Mouse (Mus musculus) liver, adult 2 months (tissue): Measurements from ENCODE around the gene Ryr3. TPM values are rescaled to one million over a fixed set of nuclear protein-coding genes. Genes with fewer than 3 reads are reported as not detected.

Experiments
- DNase-seq: peaks from one replicate; pipeline ENCODE4 v3.0.0-alpha.2; 2011; ENCODE audit warnings: low read depth, low spot score; ENCODE audit errors: extremely low read depth
- H3K27ac ChIP-seq: fragments of 200-500 bp; replicated peaks from 2 replicates; pipeline ENCODE4 v1.5.1; 2012; ENCODE audit warnings: low read depth, mild to moderate bottlenecking, control low read depth, inconsistent platforms, low read length; ENCODE audit not compliant: insufficient read depth
- H3K27me3 ChIP-seq: fragments of 200-500 bp; 2 replicates; pipeline ENCODE4 v1.6.1; 2012; ENCODE audit warnings: mild to moderate bottlenecking, moderate library complexity, low read length, inconsistent platforms; ENCODE audit not compliant: control insufficient read depth, insufficient read depth
- H3K36me3 ChIP-seq: fragments of 200-500 bp; 2 replicates; pipeline ENCODE4 v1.6.1; 2012; ENCODE audit warnings: low read length, inconsistent platforms; ENCODE audit not compliant: control insufficient read depth, insufficient read depth
- H3K4me1 ChIP-seq: fragments of 200-500 bp; 2 replicates; pipeline ENCODE4 v1.6.1; 2011; ENCODE audit warnings: low read length; ENCODE audit not compliant: control insufficient read depth, insufficient read depth
- H3K4me3 ChIP-seq: fragments of 200-500 bp; 2 replicates; pipeline ENCODE4 v1.5.1; 2011; ENCODE audit warnings: low read depth, mild to moderate bottlenecking, control low read depth, low read length, moderate library complexity; ENCODE audit not compliant: insufficient read depth
- H3K79me2 ChIP-seq: fragments of 200-500 bp; 2 replicates; pipeline ENCODE4 v1.6.1; 2012; ENCODE audit warnings: inconsistent platforms, mild to moderate bottlenecking, low read length, moderate library complexity; ENCODE audit not compliant: control insufficient read depth, insufficient read depth
- H3K9ac ChIP-seq: fragments of 200-500 bp; 2 replicates; pipeline ENCODE4 v1.6.1; 2012; ENCODE audit warnings: low read depth, mild to moderate bottlenecking, control low read depth, inconsistent platforms, low read length
- CTCF ChIP-seq: fragments of 200-500 bp; IDR thresholded peaks from 2 replicates; pipeline ENCODE4 v1.5.1; 2011; ENCODE audit warnings: low read depth, low read length, control low read depth
- POLR2A ChIP-seq: fragments of 200-500 bp; IDR thresholded peaks from 2 replicates; pipeline ENCODE4 v1.6.1; 2011; ENCODE audit warnings: low read length, control low read depth; ENCODE audit not compliant: insufficient read depth; ENCODE audit errors: extremely low read depth
- WGBS: fragments of 180-500 bp; shearing (Covaris S2); methylation state at CpG from one replicate; pipeline ENCODE4 v1.1.7; 2018; 5-methylcytosine and 5-hydroxymethylcytosine counted together
- polyA plus RNA-seq: library from polyadenylated mRNA; depleted of rRNA; stranded (reverse); fragments of >200 nt; gene quantifications from 2 replicates; pipeline ENCODE4 v1.2.3, GENCODE M21; 2012
- total RNA-seq: library from RNA; depleted of rRNA; stranded (reverse); fragments of >200 nt; gene quantifications from 2 replicates; pipeline ENCODE4 v1.2.3, GENCODE M21; 2014

Gene Ryr3
- total and polyA plus RNA-seq, 2 experiments, result under 0.01 TPM; not detected in 1

- Histone ChIP-seq H3K4me3 (no peak overlapping the region), H3K4me1 (no peaks in the 10 kb centered on the region), H3K27me3 (no peaks in the 10 kb centered on the region), H3K27ac (no peak overlapping the region), H3K9ac (no peak overlapping the region), H3K36me3 (no peaks in the 10 kb centered on the region), H3K79me2 (no peaks in the 10 kb centered on the region)
- TF ChIP-seq POLR2A (no peak), CTCF (no peak)
- 50% methylated on average over 1 of the region's 1 CpGs for WGBS
- DNase-seq, result no peak
These were observed 268.0 kb downstream of the Ryr3 start for GRCm38 (mm10) chr2:112948931-112949330.

- TF ChIP-seq CTCF, result no peak
- 37% methylated on average over 1 of the region's 1 CpGs for WGBS
These were observed 285.1 kb downstream of the Ryr3 start for GRCm38 (mm10) chr2:112931776-112932175.

GRCm38 (mm10) chr2:112913796-112914195 lies 303.1 kb downstream of the Ryr3 start:
- no peak for DNase-seq
- Histone ChIP-seq H3K27me3 (no peaks in the 10 kb centered on the region), H3K36me3 (no peaks in the 10 kb centered on the region), H3K4me3 (no peak overlapping the region), H3K4me1 (no peaks in the 10 kb centered on the region), H3K27ac (no peak overlapping the region), H3K79me2 (no peaks in the 10 kb centered on the region), H3K9ac (no peak overlapping the region)
- TF ChIP-seq CTCF, result no peak
- no peak for TF ChIP-seq POLR2A

More at GRCm38 (mm10) chr2:112931776-112932175, 285.1 kb downstream of the Ryr3 start:
- Histone ChIP-seq H3K4me1 (no peaks in the 10 kb centered on the region), H3K79me2 (no peaks in the 10 kb centered on the region), H3K4me3 (no peak overlapping the region), H3K27me3 (no peaks in the 10 kb centered on the region), H3K27ac (no peak overlapping the region), H3K36me3 (no peaks in the 10 kb centered on the region), H3K9ac (no peak overlapping the region)
- DNase-seq, result no peak

- Histone ChIP-seq H3K4me1 (no peaks in the 10 kb centered on the region), H3K79me2 (no peaks in the 10 kb centered on the region), H3K9ac (no peak overlapping the region), H3K36me3 (no peaks in the 10 kb centered on the region), H3K27ac (no peak overlapping the region), H3K4me3 (no peak overlapping the region), H3K27me3 (no peaks in the 10 kb centered on the region)
- TF ChIP-seq POLR2A (no peak), CTCF (no peak)
- DNase-seq, result no peak
These were observed 304.3 kb downstream of the Ryr3 start for GRCm38 (mm10) chr2:112912611-112913010.

- TF ChIP-seq POLR2A (no peak), CTCF (no peak)
- H3K27me3 ChIP-seq, result no peaks in the 10 kb centered on the region
- no peak overlapping the region for H3K27ac ChIP-seq
- H3K36me3 ChIP-seq, result no peaks in the 10 kb centered on the region
- H3K79me2 ChIP-seq, result no peaks in the 10 kb centered on the region
- DNase-seq, result no peak
- no peak overlapping the region for H3K4me3 ChIP-seq
- H3K9ac ChIP-seq, result no peak overlapping the region
- 74% methylated on average over 4 of the region's 4 CpGs for WGBS
- H3K4me1 ChIP-seq, result no peaks in the 10 kb centered on the region
These were observed 306.3 kb downstream of the Ryr3 start for GRCm38 (mm10) chr2:112910579-112910978.

- 80% methylated on average over 4 of the region's 4 CpGs for WGBS
- TF ChIP-seq POLR2A, result no peak
- TF ChIP-seq CTCF, result no peak
- no peak for DNase-seq
- H3K27me3 ChIP-seq, result no peaks in the 10 kb centered on the region
- no peak overlapping the region for H3K27ac ChIP-seq
- no peak overlapping the region for H3K9ac ChIP-seq
- H3K4me1 ChIP-seq, result no peaks in the 10 kb centered on the region
- H3K36me3 ChIP-seq, result no peaks in the 10 kb centered on the region
- H3K79me2 ChIP-seq, result no peaks in the 10 kb centered on the region
- no peak overlapping the region for H3K4me3 ChIP-seq
These were observed 307.8 kb downstream of the Ryr3 start for GRCm38 (mm10) chr2:112909142-112909541.
